Mouse (Mus musculus) MEL (cell line): Measurements from ENCODE around the gene Oxct1.

ENCODE experiments used
- CHD2 ChIP-seq: IDR thresholded peaks from 2 replicates; pipeline ENCODE4 v1.6.1; 2011; ENCODE audit warnings: low read length, improper control_type of control experiment
- CTCF ChIP-seq, 3 experiments: IDR thresholded peaks in 2 of 3; conservative IDR thresholded peaks in 1 of 3; 2 replicates each; pipeline ENCODE4 v1.5.1; 2011 to 2012; ENCODE audit warnings: low read length in 3 of 3, low read depth in 2 of 3, mild to moderate bottlenecking in 2 of 3, improper control_type of control experiment in 1 of 3, inconsistent platforms in 1 of 3, mixed read lengths in 1 of 3, moderate library complexity in 1 of 3; ENCODE audit not compliant: control insufficient read depth in 1 of 3, insufficient read depth in 1 of 3, poor library complexity in 1 of 3, severe bottlenecking in 1 of 3
- ELF1 ChIP-seq: IDR thresholded peaks from 2 replicates; pipeline ENCODE4 v1.6.1; 2014; ENCODE audit warnings: low read depth, mild to moderate bottlenecking, inconsistent platforms, low read length, improper control_type of control experiment, moderate library complexity
- EP300 ChIP-seq, 2 experiments: IDR thresholded peaks; 2 replicates each; pipeline ENCODE4 v1.6.1; 2011; ENCODE audit warnings: improper control_type of control experiment in 2 of 2, low read length in 2 of 2, low read depth in 1 of 2, mild to moderate bottlenecking in 1 of 2
- GATA1 ChIP-seq: IDR thresholded peaks from 2 replicates; pipeline ENCODE4 v1.6.1; 2011; ENCODE audit warnings: low read depth, low read length, improper control_type of control experiment
- MAFK ChIP-seq: IDR thresholded peaks from 2 replicates; pipeline ENCODE4 v1.6.1; 2011; ENCODE audit warnings: low read depth, mild to moderate bottlenecking, low read length, improper control_type of control experiment, borderline replicate concordance
- MAX ChIP-seq: IDR thresholded peaks from 2 replicates; pipeline ENCODE4 v1.6.1; 2011; ENCODE audit warnings: low read length, improper control_type of control experiment
- MYB ChIP-seq: IDR thresholded peaks from 2 replicates; pipeline ENCODE4 v1.6.1; 2011; ENCODE audit warnings: mild to moderate bottlenecking, low read depth, low read length, improper control_type of control experiment
- POLR2A ChIP-seq, 2 experiments: IDR thresholded peaks; 2 replicates each; pipeline ENCODE4 v1.6.1; 2011 to 2012; ENCODE audit warnings: low read length in 2 of 2, mild to moderate bottlenecking in 2 of 2, control low read depth in 1 of 2, improper control_type of control experiment in 1 of 2, low read depth in 1 of 2, moderate library complexity in 1 of 2; ENCODE audit not compliant: control insufficient read depth in 1 of 2, insufficient read depth in 1 of 2, poor library complexity in 1 of 2
- RAD21 ChIP-seq: IDR thresholded peaks from 2 replicates; pipeline ENCODE4 v1.6.1; 2011; ENCODE audit warnings: mild to moderate bottlenecking, low read depth, low read length, improper control_type of control experiment
- USF1 ChIP-seq: IDR thresholded peaks from 2 replicates; pipeline ENCODE4 v1.6.1; 2014; ENCODE audit warnings: low read depth, mild to moderate bottlenecking, inconsistent platforms, low read length, improper control_type of control experiment, moderate library complexity

- TF ChIP-seq POLR2A (IDR thresholded peaks at IDR 0.05; ENCODE audit: control insufficient read depth in 1 of 2, insufficient read depth in 1 of 2, low read depth in 1 of 2, low read length in 2 of 2, poor library complexity in 1 of 2), result no peak
- no peak for TF ChIP-seq USF1
- TF ChIP-seq MYB, result no peak
- TF ChIP-seq MAX, result no peak
- no peak for TF ChIP-seq GATA1
- no peak for TF ChIP-seq EP300 (IDR thresholded peaks at IDR 0.05; ENCODE audit: low read depth in 1 of 2, low read length in 2 of 2)
- TF ChIP-seq CTCF (IDR thresholded peaks at IDR 0.05 in 2 of 3, conservative IDR thresholded peaks at IDR 0.05 in 1 of 3; ENCODE audit: control insufficient read depth in 1 of 3, insufficient read depth in 1 of 3, low read depth in 2 of 3, low read length in 3 of 3, poor library complexity in 1 of 3, severe bottlenecking in 1 of 3), result no peak
- TF ChIP-seq RAD21, result no peak
- TF ChIP-seq MAFK, result no peak
- no peak for TF ChIP-seq CHD2
- TF ChIP-seq ELF1, result no peak
These were observed 128.5 kb downstream of the Oxct1 start for GRCm38 (mm10) chr15:4154646-4155045.
